Mouse (Mus musculus) left cerebral cortex, adult 9 months (tissue): ENCODE measurements at regions not wholly inside any gene's neighbourhood (a gene's known extent, or its start where the extent isn't known, plus 50 kb on each side); places are given as distances from the start of the nearest gene placed in this dataset.
"Not testable (repeated sequence)": the region's sequence is repeated elsewhere in the genome, so short reads cannot be mapped to it uniquely, and the experiment has no call there.

ENCODE experiments used
- DNase-seq, 2 experiments: peaks; one replicate each; pipeline ENCODE4 v3.0.0; 2022; ENCODE audit warnings: low spot score in 2 of 2

GRCm38 (mm10) chrX:68486585-68486984 lies 191.8 kb upstream of the Fmr1 start:
- DNase-seq = no peak

GRCm38 (mm10) chrX:68492052-68492451 lies 186.3 kb upstream of the Fmr1 start:
- DNase-seq = not testable (repeated sequence)

GRCm38 (mm10) chrX:68494398-68495143 lies 183.8 kb upstream of the Fmr1 start:
- DNase-seq = no peak

GRCm38 (mm10) chrX:68495144-68495493 lies 183.2 kb upstream of the Fmr1 start:
- DNase-seq = no peak

GRCm38 (mm10) chrX:68495751-68496150 lies 182.6 kb upstream of the Fmr1 start:
- DNase-seq = no peak

- no peak for DNase-seq
These were observed 180.5 kb upstream of the Fmr1 start for GRCm38 (mm10) chrX:68497886-68498285.

- no peak for DNase-seq
These were observed 175.4 kb upstream of the Fmr1 start for GRCm38 (mm10) chrX:68502938-68503337.

- DNase-seq = no peak
These were observed 170.7 kb upstream of the Fmr1 start for GRCm38 (mm10) chrX:68507664-68508063.

GRCm38 (mm10) chrX:68512213-68512766 lies 166.1 kb upstream of the Fmr1 start:
- DNase-seq = no peak

GRCm38 (mm10) chrX:68546561-68546960 lies 131.8 kb upstream of the Fmr1 start:
- peak in 1 of 2 experiments; percentile 39 for DNase-seq

GRCm38 (mm10) chrX:68554031-68554430 lies 124.3 kb upstream of the Fmr1 start:
- DNase-seq = no peak

GRCm38 (mm10) chrX:68557717-68558116 lies 120.6 kb upstream of the Fmr1 start:
- peak; percentile 14 to 16 for DNase-seq

- peak in 1 of 2 experiments; percentile 26 for DNase-seq
These were observed 93.1 kb upstream of the Fmr1 start for GRCm38 (mm10) chrX:68585246-68585645.

- no peak for DNase-seq
These were observed 56.2 kb upstream of the Fmr1 start for GRCm38 (mm10) chrX:68622141-68622540.
